Mouse (Mus musculus): ENCODE results near the gene Ggcx. TPM values are rescaled to one million over a fixed set of nuclear protein-coding genes. Genes with fewer than 3 reads are reported as not detected.
A peak's percentile ranks its signal among the peaks of the same experiment; 100 is the strongest.

The Ggcx gene
- polyA plus RNA-seq, 1 experiment from 2014 or later, result 23.2 TPM

DNA sequence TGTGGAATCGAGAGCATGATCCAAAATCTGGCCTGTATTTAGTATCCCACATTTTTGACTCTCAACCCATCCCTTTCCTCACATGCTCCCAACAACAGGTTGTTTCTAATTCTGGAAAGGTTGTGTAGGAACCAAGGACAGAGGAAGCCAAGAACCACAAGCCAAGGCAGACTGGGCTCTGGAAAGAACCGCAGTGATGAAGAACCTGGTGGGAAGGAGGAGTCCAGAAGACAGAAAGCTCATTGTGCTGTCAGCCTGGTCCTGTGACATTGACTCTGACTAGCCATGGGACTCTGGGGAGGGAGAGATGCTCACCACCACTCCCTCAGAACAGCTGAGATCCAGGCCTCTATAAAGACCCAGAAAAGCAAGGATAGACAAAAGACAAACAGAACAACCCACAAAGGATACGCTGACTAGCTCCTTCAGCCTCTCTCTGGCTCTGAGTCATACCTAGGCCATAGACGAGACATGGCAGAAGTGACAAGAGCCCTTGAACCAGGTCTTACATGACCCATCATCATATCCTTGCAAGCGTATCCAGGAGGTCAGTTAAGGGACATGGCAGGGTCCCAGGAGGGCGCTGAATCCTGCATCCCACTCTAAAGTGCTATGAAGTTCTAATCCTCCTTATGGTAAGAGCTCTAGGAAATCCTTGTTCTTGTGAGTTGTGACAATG lies 30.8 kb upstream of the Ggcx start:
- Histone ChIP-seq H3K4me2 (replicated peaks; ENCODE audit: low read depth, low read length) (no peak overlapping the region), H3K4me3 (ENCODE audit: low read depth, low read length) (no peak overlapping the region), H3K4me1 (ENCODE audit: control insufficient read depth, insufficient read depth, low read length) (peaks cover 1% of the 10 kb centered on the region; the same call in 1 of the 2 replicates), H3K27me3 (ENCODE audit: control insufficient read depth, insufficient read depth, low read length) (no peaks in the 10 kb centered on the region), H3K9me3 (ENCODE audit: control insufficient read depth, low read depth, low read length) (no peaks in the 10 kb centered on the region), H3K9ac (replicated peaks; ENCODE audit: low read depth, low read length) (no peak overlapping the region), H3K27ac (ENCODE audit: low read length) (no peak overlapping the region), H3K36me3 (ENCODE audit: control insufficient read depth, insufficient read depth, low read length) (peaks cover 12% of the 10 kb centered on the region; the same call in 1 of the 2 replicates)
- WGBS, result 81% methylated on average over 6 of the region's 6 CpGs
- ATAC-seq (ENCODE audit: insufficient number of reproducible peaks, insufficient read depth, low FRiP score, low read depth), result no peak

GRCm38 (mm10) chr6:72383952-72384351 lies 30.2 kb upstream of the Ggcx start:
- Histone ChIP-seq H3K4me1 (ENCODE audit: control insufficient read depth, insufficient read depth, low read length) (peaks cover 8% of the 10 kb centered on the region; the same call in 1 of the 2 replicates), H3K27ac (ENCODE audit: low read length) (no peak overlapping the region), H3K36me3 (ENCODE audit: control insufficient read depth, insufficient read depth, low read length) (peaks cover 12% of the 10 kb centered on the region; the same call in 1 of the 2 replicates), H3K4me3 (ENCODE audit: low read depth, low read length) (no peak overlapping the region), H3K9me3 (ENCODE audit: control insufficient read depth, low read depth, low read length) (no peaks in the 10 kb centered on the region), H3K9ac (replicated peaks; ENCODE audit: low read depth, low read length) (no peak overlapping the region), H3K4me2 (replicated peaks; ENCODE audit: low read depth, low read length) (no peak overlapping the region), H3K27me3 (ENCODE audit: control insufficient read depth, insufficient read depth, low read length) (no peaks in the 10 kb centered on the region)
- peak; percentile 33; the same call in 1 of the 2 replicates for ATAC-seq (ENCODE audit: insufficient number of reproducible peaks, insufficient read depth, low FRiP score, low read depth)
- WGBS, result 91% methylated on average over 7 of the region's 7 CpGs

GRCm38 (mm10) chr6:72385258-72385657 lies 28.9 kb upstream of the Ggcx start:
- Histone ChIP-seq H3K27ac (ENCODE audit: low read length) (no peak overlapping the region), H3K27me3 (ENCODE audit: control insufficient read depth, insufficient read depth, low read length) (no peaks in the 10 kb centered on the region), H3K9me3 (ENCODE audit: control insufficient read depth, low read depth, low read length) (no peaks in the 10 kb centered on the region), H3K36me3 (ENCODE audit: control insufficient read depth, insufficient read depth, low read length) (peaks cover 12% of the 10 kb centered on the region; the same call in 1 of the 2 replicates), H3K9ac (replicated peaks; ENCODE audit: low read depth, low read length) (no peak overlapping the region), H3K4me1 (ENCODE audit: control insufficient read depth, insufficient read depth, low read length) (peaks cover 12% of the 10 kb centered on the region; the same call in 1 of the 2 replicates), H3K4me3 (ENCODE audit: low read depth, low read length) (no peak overlapping the region), H3K4me2 (replicated peaks; ENCODE audit: low read depth, low read length) (no peak overlapping the region)
- no peak for ATAC-seq (ENCODE audit: insufficient number of reproducible peaks, insufficient read depth, low FRiP score, low read depth)
- 83% methylated on average over 4 of the region's 4 CpGs for WGBS

DNA sequence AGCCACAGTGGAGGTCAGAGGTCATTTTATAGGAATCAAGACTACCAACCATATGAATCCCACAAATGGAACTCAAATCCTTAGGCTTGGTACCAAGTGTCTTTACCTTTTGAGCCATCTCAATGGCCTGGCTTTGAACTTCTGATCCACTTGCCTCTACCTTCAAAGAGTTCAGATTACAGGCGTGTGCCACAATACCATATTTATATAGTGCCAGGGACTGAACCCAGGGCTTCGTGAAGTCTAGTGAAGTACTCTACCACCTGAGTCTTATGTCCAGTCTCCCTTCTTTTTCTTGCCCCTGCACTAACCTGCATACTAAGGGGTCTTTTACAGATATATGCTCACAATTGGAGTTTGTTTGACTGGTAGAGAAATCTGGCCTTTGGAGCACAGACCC lies 27.5 kb upstream of the Ggcx start:
- Histone ChIP-seq H3K27ac (ENCODE audit: low read length) (no peak overlapping the region), H3K4me3 (ENCODE audit: low read depth, low read length) (no peak overlapping the region), H3K4me2 (replicated peaks; ENCODE audit: low read depth, low read length) (no peak overlapping the region), H3K9me3 (ENCODE audit: control insufficient read depth, low read depth, low read length) (no peaks in the 10 kb centered on the region), H3K9ac (replicated peaks; ENCODE audit: low read depth, low read length) (no peak overlapping the region), H3K36me3 (ENCODE audit: control insufficient read depth, insufficient read depth, low read length) (peaks cover 12% of the 10 kb centered on the region; the same call in 1 of the 2 replicates), H3K4me1 (ENCODE audit: control insufficient read depth, insufficient read depth, low read length) (peaks cover 15% of the 10 kb centered on the region; the same call in 1 of the 2 replicates), H3K27me3 (ENCODE audit: control insufficient read depth, insufficient read depth, low read length) (no peaks in the 10 kb centered on the region)
- no peak for ATAC-seq (ENCODE audit: insufficient number of reproducible peaks, insufficient read depth, low FRiP score, low read depth)
- WGBS, result 86% methylated on average over 2 of the region's 2 CpGs

- H3K4me3 ChIP-seq (ENCODE audit: low read depth, low read length), result no peak overlapping the region
- H3K27ac ChIP-seq (ENCODE audit: low read length), result no peak overlapping the region
- H3K9me3 ChIP-seq (ENCODE audit: control insufficient read depth, low read depth, low read length), result no peaks in the 10 kb centered on the region
- H3K4me2 ChIP-seq (replicated peaks; ENCODE audit: low read depth, low read length), result no peak overlapping the region
- no peaks in the 10 kb centered on the region for H3K27me3 ChIP-seq (ENCODE audit: control insufficient read depth, insufficient read depth, low read length)
- H3K9ac ChIP-seq (replicated peaks; ENCODE audit: low read depth, low read length), result no peak overlapping the region
- 85% methylated on average over 3 of the region's 3 CpGs for whole genome bisulfite sequencing
- peaks cover 12% of the 10 kb centered on the region; the same call in 1 of the 2 replicates for H3K36me3 ChIP-seq (ENCODE audit: control insufficient read depth, insufficient read depth, low read length)
- peaks cover 15% of the 10 kb centered on the region; the same call in 1 of the 2 replicates for H3K4me1 ChIP-seq (ENCODE audit: control insufficient read depth, insufficient read depth, low read length)
- no peak for ATAC-seq (ENCODE audit: insufficient number of reproducible peaks, insufficient read depth, low FRiP score, low read depth)
Measured at GRCm38 (mm10) chr6:72387816-72388215, 26.3 kb upstream of the Ggcx start.

DNA sequence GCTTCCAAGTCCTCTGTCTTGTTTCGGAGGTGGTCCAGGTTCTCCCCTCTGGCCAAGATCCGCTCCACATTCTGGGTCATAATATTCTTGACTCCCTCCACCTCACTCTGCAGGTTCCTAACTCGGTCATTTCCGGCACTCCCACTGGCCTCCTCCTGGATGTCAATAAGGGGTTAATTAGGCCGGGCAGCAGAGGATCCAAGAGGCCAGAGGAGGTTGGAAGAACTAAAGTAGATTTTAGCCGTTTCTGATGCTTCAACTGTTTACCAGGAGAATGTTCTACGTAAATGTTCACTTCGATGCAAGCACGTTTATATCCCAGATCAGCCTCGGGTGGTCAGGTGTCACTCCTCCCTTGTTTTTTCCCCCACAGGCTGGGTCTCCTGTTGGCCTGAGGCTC lies 25.8 kb upstream of the Ggcx start:
- 63% methylated on average over 10 of the region's 10 CpGs for WGBS
- Histone ChIP-seq H3K4me2 (replicated peaks; ENCODE audit: low read depth, low read length) (peak overlapping the region; percentile 52; the same call in 1 of the 2 replicates), H3K4me3 (ENCODE audit: low read depth, low read length) (no peak overlapping the region)

DNA sequence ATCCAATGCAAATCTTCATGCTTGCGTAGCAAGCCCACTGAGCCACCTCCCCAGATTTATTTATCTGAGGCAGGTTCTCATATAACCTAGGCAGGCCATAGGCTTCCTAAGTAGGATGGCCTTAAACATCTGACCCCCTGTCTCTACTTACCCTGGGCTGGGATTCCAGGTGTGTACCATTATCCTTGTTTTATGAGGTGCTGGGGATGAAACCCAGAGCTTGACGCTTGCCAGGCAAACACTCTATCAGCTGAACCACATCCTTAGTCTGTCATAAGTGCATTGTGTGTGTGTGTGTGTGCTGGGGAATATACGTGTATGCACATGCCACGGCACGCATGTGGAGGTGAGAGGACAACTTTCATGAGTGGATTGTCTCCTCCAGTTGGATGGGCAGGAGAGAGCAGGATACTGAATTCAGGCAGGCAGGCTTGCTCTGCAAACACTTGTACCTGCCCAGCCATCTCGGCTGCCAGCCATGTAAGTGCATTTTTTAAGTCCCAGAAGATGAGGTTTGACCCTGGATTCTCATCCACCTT lies 25.2 kb upstream of the Ggcx start:
- H3K4me1 ChIP-seq (ENCODE audit: control insufficient read depth, insufficient read depth, low read length), result peaks cover 15% of the 10 kb centered on the region; the same call in 1 of the 2 replicates
- H3K9ac ChIP-seq (replicated peaks; ENCODE audit: low read depth, low read length), result no peak overlapping the region
- no peak for ATAC-seq (ENCODE audit: insufficient number of reproducible peaks, insufficient read depth, low FRiP score, low read depth)
- H3K4me3 ChIP-seq (ENCODE audit: low read depth, low read length), result peak overlapping the region; percentile 55
- H3K36me3 ChIP-seq (ENCODE audit: control insufficient read depth, insufficient read depth, low read length), result peaks cover 12% of the 10 kb centered on the region; the same call in 1 of the 2 replicates
- 70% methylated on average over 6 of the region's 6 CpGs for WGBS
- H3K4me2 ChIP-seq (replicated peaks; ENCODE audit: low read depth, low read length), result peak overlapping the region; percentile 52
- H3K9me3 ChIP-seq (ENCODE audit: control insufficient read depth, low read depth, low read length), result no peaks in the 10 kb centered on the region
- no peaks in the 10 kb centered on the region for H3K27me3 ChIP-seq (ENCODE audit: control insufficient read depth, insufficient read depth, low read length)
- peak overlapping the region; percentile 97; the same call in 1 of the 2 replicates for H3K27ac ChIP-seq (ENCODE audit: low read length)

More for the DNA sequence above, 25.8 kb upstream of the Ggcx start:
- no peak for ATAC-seq (ENCODE audit: insufficient number of reproducible peaks, insufficient read depth, low FRiP score, low read depth)
- H3K27me3 ChIP-seq (ENCODE audit: control insufficient read depth, insufficient read depth, low read length), result no peaks in the 10 kb centered on the region
- H3K9ac ChIP-seq (replicated peaks; ENCODE audit: low read depth, low read length), result no peak overlapping the region
- no peaks in the 10 kb centered on the region for H3K9me3 ChIP-seq (ENCODE audit: control insufficient read depth, low read depth, low read length)
- H3K4me1 ChIP-seq (ENCODE audit: control insufficient read depth, insufficient read depth, low read length), result peaks cover 15% of the 10 kb centered on the region; the same call in 1 of the 2 replicates
- peaks cover 12% of the 10 kb centered on the region; the same call in 1 of the 2 replicates for H3K36me3 ChIP-seq (ENCODE audit: control insufficient read depth, insufficient read depth, low read length)
- H3K27ac ChIP-seq (ENCODE audit: low read length), result no peak overlapping the region

- Histone ChIP-seq H3K36me3 (ENCODE audit: control insufficient read depth, insufficient read depth, low read length) (peaks cover 12% of the 10 kb centered on the region; the same call in 1 of the 2 replicates), H3K4me1 (ENCODE audit: control insufficient read depth, insufficient read depth, low read length) (peaks cover 15% of the 10 kb centered on the region; the same call in 1 of the 2 replicates), H3K27ac (ENCODE audit: low read length) (peak overlapping the region; percentile 97), H3K4me3 (ENCODE audit: low read depth, low read length) (peak overlapping the region; percentile 55), H3K9me3 (ENCODE audit: control insufficient read depth, low read depth, low read length) (no peaks in the 10 kb centered on the region), H3K9ac (replicated peaks; ENCODE audit: low read depth, low read length) (peak overlapping the region; percentile 66), H3K4me2 (replicated peaks; ENCODE audit: low read depth, low read length) (peak overlapping the region; percentile 52), H3K27me3 (ENCODE audit: control insufficient read depth, insufficient read depth, low read length) (no peaks in the 10 kb centered on the region)
- peak; percentile 72; the same call in 1 of the 2 replicates for ATAC-seq (ENCODE audit: insufficient number of reproducible peaks, insufficient read depth, low FRiP score, low read depth)
- WGBS, result 11% methylated on average over 13 of the region's 13 CpGs
Measured at GRCm38 (mm10) chr6:72389471-72389940, 24.6 kb upstream of the Ggcx start.

Data from stomach, embryonic 14.5 days (tissue).